7 mouse cellular contexts compared by ENCODE assay signal in the genomic region with DNA sequence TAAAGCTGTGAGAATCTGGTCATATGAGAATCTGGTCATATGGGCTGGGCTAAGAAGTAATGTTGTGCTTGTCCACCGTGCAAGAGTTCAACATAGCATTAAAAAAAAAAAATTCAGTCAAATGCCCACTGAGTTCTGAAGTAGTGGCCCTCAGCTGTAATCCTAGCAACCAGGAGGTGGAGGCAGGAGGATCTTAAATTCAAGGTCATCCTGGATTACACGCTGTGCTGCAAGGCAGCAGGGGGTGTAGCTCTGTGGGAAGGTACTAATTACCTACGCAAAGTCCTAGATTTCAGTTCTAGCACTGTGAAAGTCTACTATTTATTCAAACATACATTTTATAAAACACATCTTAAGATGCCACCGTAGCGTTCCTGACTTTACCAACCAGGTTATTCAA. TPM values are rescaled to one million over a fixed set of nuclear protein-coding genes. Genes with fewer than 3 reads are reported as not detected.
DNase-seq lines count a peak whose midpoint lies in the region; ATAC-seq lines count a peak whose summit lies in the region.

No protein-coding gene starts in this region.

- ATAC-seq in lung, embryonic 15.5 days (ENCODE audit: borderline replicate concordance, extremely low read depth, low FRiP score, low TSS enrichment) = no peak
- no peak for ATAC-seq in embryonic facial prominence, embryonic 12.5 days (ENCODE audit: insufficient number of reproducible peaks, insufficient read depth, low FRiP score, low TSS enrichment)
- ATAC-seq in limb, embryonic 12.5 days (ENCODE audit: insufficient number of reproducible peaks, insufficient read depth, low FRiP score, low TSS enrichment, low read depth) = no peak

- H3K27ac ChIP-seq in lung, embryonic 15.5 days = no peak overlapping the region
- H3K27ac ChIP-seq in embryonic facial prominence, embryonic 12.5 days = no peak overlapping the region
- no peak overlapping the region for H3K27ac ChIP-seq in limb, embryonic 12.5 days

- peak overlapping the region; percentile 69 for H3K4me3 ChIP-seq in lung, embryonic 15.5 days
- H3K4me3 ChIP-seq in embryonic facial prominence, embryonic 12.5 days = peak overlapping the region; percentile 62
- peak overlapping the region; percentile 62 for H3K4me3 ChIP-seq in limb, embryonic 12.5 days (replicated peaks)

- H3K36me3 ChIP-seq in lung, embryonic 15.5 days = peaks cover 8% of the 10 kb centered on the region; the same call in 1 of the 2 replicates
- no peaks in the 10 kb centered on the region for H3K36me3 ChIP-seq in embryonic facial prominence, embryonic 12.5 days
- peaks cover 6% of the 10 kb centered on the region for H3K36me3 ChIP-seq in limb, embryonic 12.5 days

- 7% methylated on average over 5 of the region's 5 CpGs for WGBS in lung, embryonic 15.5 days
- WGBS in embryonic facial prominence, embryonic 12.5 days = 14% methylated on average over 5 of the region's 5 CpGs
- WGBS in limb, embryonic 12.5 days = 13% methylated on average over 5 of the region's 5 CpGs

- H3K27me3 ChIP-seq in lung, embryonic 15.5 days = no peaks in the 10 kb centered on the region
- H3K27me3 ChIP-seq in embryonic facial prominence, embryonic 12.5 days = no peaks in the 10 kb centered on the region
- H3K27me3 ChIP-seq in limb, embryonic 12.5 days = no peaks in the 10 kb centered on the region

- peak overlapping the region; percentile 70 for H3K4me2 ChIP-seq in lung, embryonic 15.5 days
- peak overlapping the region; percentile 70 for H3K4me2 ChIP-seq in embryonic facial prominence, embryonic 12.5 days (replicated peaks)
- H3K4me2 ChIP-seq in limb, embryonic 12.5 days = peak overlapping the region; percentile 72

- peak overlapping the region; percentile 58 for H3K9ac ChIP-seq in lung, embryonic 15.5 days
- peak overlapping the region; percentile 52 for H3K9ac ChIP-seq in embryonic facial prominence, embryonic 12.5 days
- peak overlapping the region; percentile 64 for H3K9ac ChIP-seq in limb, embryonic 12.5 days (replicated peaks)

- peaks cover 14% of the 10 kb centered on the region for H3K4me1 ChIP-seq in lung, embryonic 15.5 days
- H3K4me1 ChIP-seq in embryonic facial prominence, embryonic 12.5 days = peaks cover 11% of the 10 kb centered on the region; the same call in 1 of the 2 replicates
- H3K4me1 ChIP-seq in limb, embryonic 12.5 days (replicated peaks) = peaks cover 14% of the 10 kb centered on the region; the same call in 1 of the 2 replicates

- no peak for DNase-seq in lung, postnatal 4 days
- DNase-seq in retina, postnatal 1 day = peak; percentile 9
- DNase-seq in adrenal gland, adult 2 months = no peak
- no peak for DNase-seq in cerebellum, adult 11 months

- no peaks in the 10 kb centered on the region for H3K9me3 ChIP-seq in lung, embryonic 15.5 days
- H3K9me3 ChIP-seq in embryonic facial prominence, embryonic 12.5 days = no peaks in the 10 kb centered on the region
- H3K9me3 ChIP-seq in limb, embryonic 12.5 days = no peaks in the 10 kb centered on the region

RNA-seq across cellular contexts. Expression of gene Actr6, which starts 0.8 kb away (rescaled TPM):
- polyA plus RNA-seq in lung, embryonic 15.5 days (2015; fragmentation: Nextera tagmentation; extraction: Ambion mirVana) = 31.7 and 34.1 TPM in 2 replicates
- 40.9 and 44.5 TPM in 2 replicates for polyA plus RNA-seq in embryonic facial prominence, embryonic 12.5 days (2016; fragmentation: Nextera tagmentation; extraction: Ambion mirVana)
- polyA plus RNA-seq in limb, embryonic 12.5 days (2016; fragmentation: Nextera tagmentation; extraction: Ambion mirVana) = 37.8 and 40.7 TPM in 2 replicates
- total RNA-seq in adrenal gland, adult 2 months (2021) = 10 to 100 TPM; 15.4 to 21.3 TPM
- 0.42 and 0.90 TPM in 2 replicates for polyA plus RNA-seq in adrenal gland, adult 2 months (2012; rRNA removed)

RNA-seq across cellular contexts. Expression of gene Uhrf1bp1l, which starts 13.4 kb away (rescaled TPM):
- polyA plus RNA-seq in lung, embryonic 15.5 days (2015; fragmentation: Nextera tagmentation; extraction: Ambion mirVana) = 26.3 and 28.3 TPM in 2 replicates
- 26.2 and 27.3 TPM in 2 replicates for polyA plus RNA-seq in embryonic facial prominence, embryonic 12.5 days (2016; fragmentation: Nextera tagmentation; extraction: Ambion mirVana)
- polyA plus RNA-seq in limb, embryonic 12.5 days (2016; fragmentation: Nextera tagmentation; extraction: Ambion mirVana) = 29.5 and 32.1 TPM in 2 replicates
- total RNA-seq in adrenal gland, adult 2 months (2021) = 10 to 100 TPM; 71.5 to 80.9 TPM
- 11.9 and 14.6 TPM in 2 replicates for polyA plus RNA-seq in adrenal gland, adult 2 months (2012; rRNA removed)

RNA-seq across cellular contexts. Expression of gene Scyl2, which starts 45.3 kb away (rescaled TPM):
- polyA plus RNA-seq in lung, embryonic 15.5 days (2015; fragmentation: Nextera tagmentation; extraction: Ambion mirVana) = 7.8 and 8.2 TPM in 2 replicates
- 9.0 and 10.8 TPM in 2 replicates for polyA plus RNA-seq in embryonic facial prominence, embryonic 12.5 days (2016; fragmentation: Nextera tagmentation; extraction: Ambion mirVana)
- 9.2 and 9.7 TPM in 2 replicates for polyA plus RNA-seq in limb, embryonic 12.5 days (2016; fragmentation: Nextera tagmentation; extraction: Ambion mirVana)
- total RNA-seq in adrenal gland, adult 2 months (2021) = 10 to 100 TPM; 36.6 to 57.4 TPM
- 11.1 and 13.3 TPM in 2 replicates for polyA plus RNA-seq in adrenal gland, adult 2 months (2012; rRNA removed)

Comparison
In these comparisons a context has a peak if more than half of its experiments do, and no peak if none do; other contexts are left out.
1. RNA of gene Actr6, which starts 0.8 kb away (polyA plus RNA-seq): 40.9 to 44.5 TPM in embryonic facial prominence, embryonic 12.5 days, 37.8 to 40.7 TPM in limb, embryonic 12.5 days and 31.7 to 34.1 TPM in lung, embryonic 15.5 days; 0.42 to 0.90 TPM in adrenal gland, adult 2 months; every median in the first group is over 10 times any median in the second.
2. Peak in every context shown above with its lines, with median percentiles within 50 percentile points of each other: H3K4me2 ChIP-seq, H3K4me3 ChIP-seq and H3K9ac ChIP-seq.